Mouse (Mus musculus) adrenal gland, postnatal 25 days (tissue): ENCODE results near the gene Ap2a2. TPM values are rescaled to one million over a fixed set of nuclear protein-coding genes. Genes with fewer than 3 reads are reported as not detected.
"Not testable (repeated sequence)": the region's sequence is repeated elsewhere in the genome, so short reads cannot be mapped to it uniquely, and the experiment has no call there.

Experiments
- DNase-seq: peaks from one replicate; pipeline ENCODE4 v3.0.0; 2021; ENCODE audit warnings: mixed read lengths
- microRNA-seq, 2 experiments: library from miRNA; unstranded; fragments of <30 nt; microRNA quantifications; one replicate each; pipeline ENCODE4 v1.2.0; 2021
- total RNA-seq: library from RNA; stranded (reverse); gene quantifications from 2 replicates; pipeline ENCODE4 v1.2.3, GENCODE M21; 2021

Ap2a2 gene
- total RNA-seq, 1 experiment from 2014 or later: 53.4 TPM

DNA sequence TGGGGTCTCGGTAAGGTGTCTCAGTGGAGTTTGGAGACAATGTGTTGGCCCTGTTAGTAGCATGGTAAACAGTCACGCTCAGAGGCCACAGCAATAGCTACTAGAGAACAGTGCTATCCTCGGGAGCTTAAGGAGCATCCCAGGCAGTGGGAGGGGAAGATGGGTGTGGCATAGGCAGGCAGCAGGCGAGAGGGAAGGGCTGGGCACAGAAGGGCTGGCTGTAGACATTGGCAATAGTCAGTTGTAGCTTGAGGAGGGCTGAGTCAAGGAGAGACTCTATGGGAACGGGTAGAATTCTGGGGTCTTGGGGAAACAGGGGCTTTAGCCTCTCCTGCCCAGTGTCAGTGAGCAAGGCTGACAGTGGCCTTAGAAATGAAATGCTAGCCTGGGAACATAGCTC lies 100.2 kb downstream of the Ap2a2 start:
- no peak for DNase-seq

DNA sequence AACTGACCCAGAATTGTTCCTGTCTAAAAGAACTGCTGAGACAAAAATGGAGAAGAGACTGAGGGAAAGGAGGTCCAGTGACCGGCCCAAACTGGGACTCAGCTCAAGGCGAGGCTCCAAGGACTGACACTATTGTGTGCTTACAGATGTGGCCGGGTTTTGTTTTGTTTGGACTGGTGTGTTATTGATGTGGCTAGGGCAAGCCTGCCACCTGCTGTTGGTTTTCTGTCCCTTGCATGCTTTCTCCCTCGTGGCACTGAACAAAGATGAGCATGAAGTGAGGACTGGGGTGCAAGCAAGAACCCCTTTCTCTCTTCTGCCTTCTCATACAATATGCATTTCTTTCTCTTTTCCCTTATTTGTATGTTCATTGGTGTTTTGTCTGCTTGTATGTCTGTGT lies 104.2 kb downstream of the Ap2a2 start:
- peak; percentile 40 for DNase-seq

DNA sequence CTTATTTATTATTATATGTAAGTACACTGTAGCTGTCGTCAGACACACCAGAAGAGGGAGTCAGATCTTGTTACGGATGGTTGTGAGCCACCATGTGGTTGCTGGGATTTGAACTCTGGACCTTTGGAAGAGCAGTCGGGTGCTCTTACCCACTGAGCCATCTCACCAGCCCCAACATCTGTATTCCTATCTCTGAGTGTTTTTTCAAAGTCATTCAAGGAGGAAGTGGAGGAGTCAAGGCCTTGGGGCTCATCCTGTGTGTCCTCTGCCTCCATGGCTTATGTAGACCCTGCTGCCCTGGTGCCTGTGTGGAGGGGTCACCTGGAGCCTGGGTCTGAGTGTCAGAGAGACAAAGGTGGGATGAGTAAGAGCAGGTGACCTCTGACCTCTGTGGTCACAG lies 107.1 kb downstream of the Ap2a2 start:
- not testable (repeated sequence) for DNase-seq

DNA sequence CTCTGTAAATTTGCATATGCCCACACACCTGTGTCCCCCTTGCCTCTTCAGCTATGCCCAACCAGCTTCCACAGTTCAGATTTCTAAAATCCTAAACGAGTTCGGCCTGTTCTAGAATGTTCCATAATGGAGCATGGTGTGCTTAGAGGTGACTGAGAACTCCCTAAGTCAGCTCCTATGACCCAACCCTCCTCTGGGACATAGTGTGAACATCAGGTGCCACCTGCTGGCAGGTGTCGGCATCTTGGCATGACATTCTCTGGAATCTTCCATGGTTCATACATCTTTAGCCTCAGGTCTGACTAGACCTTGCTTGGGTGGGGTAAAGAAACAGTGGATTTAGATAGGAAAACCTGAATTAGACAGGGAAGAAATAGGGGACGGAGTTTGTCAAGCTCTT lies 109.0 kb downstream of the Ap2a2 start:
- DNase-seq: no peak

DNA sequence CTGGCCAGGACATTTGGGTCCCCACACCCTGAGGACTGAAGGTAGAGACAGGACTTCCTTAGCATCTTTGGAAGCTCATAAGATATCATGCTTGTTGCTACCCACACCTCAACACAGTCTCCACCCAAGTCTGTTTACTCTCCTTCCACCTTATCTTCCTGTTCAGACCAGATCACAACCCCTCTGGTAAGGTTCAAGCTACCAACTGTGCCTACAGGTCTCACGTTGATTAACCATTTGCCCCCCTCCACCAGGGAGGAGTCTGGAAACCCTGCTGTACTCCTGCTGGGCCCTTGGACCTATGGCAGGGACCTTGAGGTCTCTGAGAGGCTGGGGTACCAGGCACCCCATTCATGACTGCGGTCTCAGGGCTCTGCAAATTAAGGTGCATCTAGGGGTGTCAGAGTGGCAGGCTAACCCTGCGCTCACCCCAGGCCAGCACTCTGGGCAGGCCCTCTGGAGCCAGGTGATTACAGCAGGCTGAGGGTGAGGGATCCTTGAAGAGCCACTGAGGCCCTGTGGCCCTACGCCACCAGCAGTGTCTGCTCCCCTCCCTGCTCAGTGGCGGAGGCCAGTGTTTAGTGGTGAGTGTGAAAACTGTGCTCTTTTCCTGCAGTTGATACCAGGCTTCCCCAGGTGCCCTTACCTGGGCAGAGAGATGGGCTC lies 109.8 kb downstream of the Ap2a2 start:
- no peak for DNase-seq

DNA sequence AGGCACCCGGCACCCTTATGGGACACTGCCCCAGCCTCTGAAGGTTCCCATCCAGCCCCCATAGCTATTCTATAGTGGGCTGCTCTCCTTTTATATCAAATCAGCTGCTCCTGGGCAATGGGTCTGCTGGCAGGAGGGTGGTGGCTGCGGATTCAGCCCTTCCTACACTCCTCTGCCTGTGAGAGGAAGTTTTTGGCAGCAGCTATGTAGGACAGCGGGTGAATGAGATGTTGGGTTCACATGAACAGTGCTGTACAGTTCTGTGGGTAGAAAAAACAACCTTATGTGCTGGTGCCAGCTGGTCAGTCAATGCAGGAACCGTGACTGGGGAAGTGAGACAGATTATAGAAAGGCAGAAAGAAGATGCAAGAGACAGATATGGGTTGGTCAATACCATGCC lies 116.9 kb downstream of the Ap2a2 start:
- DNase-seq: no peak

Small RNAs within 50 kb of the gene (microRNA-seq; reads per million reads assigned to microRNA genes)
- gene Mir7063: 0.34 to 0.36 reads per million in 2 experiments

Other genes with a start within 250 kb of the Ap2a2 start
- 33.8 and 45.4 TPM in 2 replicates for gene Deaf1, start 234.5 kb upstream of the Ap2a2 start, total RNA-seq
- gene Tmem80, start 234.4 kb upstream of the Ap2a2 start, total RNA-seq: 34.1 and 43.2 TPM in 2 replicates
- 1.6 and 2.6 TPM in 2 replicates for gene Eps8l2, start 223.3 kb upstream of the Ap2a2 start, total RNA-seq
- 629 and 681 TPM in 2 replicates for gene Taldo1, start 170.0 kb upstream of the Ap2a2 start, total RNA-seq
- 35.6 and 58.9 TPM in 2 replicates for gene Gatd1, start 148.0 kb upstream of the Ap2a2 start, total RNA-seq
- gene Cend1, start 132.7 kb upstream of the Ap2a2 start, total RNA-seq: 0.57 and 1.3 TPM in 2 replicates
- gene Slc25a22, start 124.3 kb upstream of the Ap2a2 start, total RNA-seq: 95.6 and 102 TPM in 2 replicates
- 3.0 and 3.3 TPM in 2 replicates for gene Pidd1, start 118.1 kb upstream of the Ap2a2 start, total RNA-seq
- gene Rplp2, start 114.8 kb upstream of the Ap2a2 start, total RNA-seq: 917 and 919 TPM in 2 replicates
- gene Pnpla2, start 107.0 kb upstream of the Ap2a2 start, total RNA-seq: 538 and 617 TPM in 2 replicates
- gene Cracr2b, start 101.1 kb upstream of the Ap2a2 start, total RNA-seq: 9.9 and 13.5 TPM in 2 replicates
- 287 and 310 TPM in 2 replicates for gene Cd151, start 94.8 kb upstream of the Ap2a2 start, total RNA-seq
- gene Polr2l, start 87.0 kb upstream of the Ap2a2 start, total RNA-seq: 89.5 and 102 TPM in 2 replicates
- 70.9 and 99.3 TPM in 2 replicates for gene Tspan4, start 86.9 kb upstream of the Ap2a2 start, total RNA-seq
- gene Chid1, start 22.3 kb upstream of the Ap2a2 start, total RNA-seq: 50.5 and 57.8 TPM in 2 replicates
- gene Muc6, start 93.1 kb downstream of the Ap2a2 start, total RNA-seq: not detected in 2 replicates
- 0.24 TPM in 1 of 2 replicates, not detected in the other for gene Muc2, start 128.2 kb downstream of the Ap2a2 start, total RNA-seq
- not detected in 2 replicates for gene Muc5ac, start 226.8 kb downstream of the Ap2a2 start, total RNA-seq